Mouse (Mus musculus) thymus, adult 2 months (tissue): ENCODE measurements at regions not wholly inside any gene's neighbourhood (a gene's known extent, or its start where the extent isn't known, plus 50 kb on each side); places are given as distances from the start of the nearest gene placed in this dataset.

Experiments used
- CTCF ChIP-seq: fragments of 200-500 bp; IDR thresholded peaks from 2 replicates; pipeline ENCODE4 v1.5.1; 2012; ENCODE audit warnings: mild to moderate bottlenecking, control low read depth, low read length, moderate library complexity, borderline replicate concordance; ENCODE audit not compliant: control insufficient read depth, poor library complexity, insufficient read depth; ENCODE audit errors: extremely low read depth
- POLR2A ChIP-seq: fragments of 200-500 bp; IDR thresholded peaks from 2 replicates; pipeline ENCODE4 v1.6.1; 2012; ENCODE audit warnings: mild to moderate bottlenecking, low read length, control low read depth, moderate library complexity; ENCODE audit not compliant: control insufficient read depth, poor library complexity, insufficient read depth; ENCODE audit errors: extremely low read depth

DNA sequence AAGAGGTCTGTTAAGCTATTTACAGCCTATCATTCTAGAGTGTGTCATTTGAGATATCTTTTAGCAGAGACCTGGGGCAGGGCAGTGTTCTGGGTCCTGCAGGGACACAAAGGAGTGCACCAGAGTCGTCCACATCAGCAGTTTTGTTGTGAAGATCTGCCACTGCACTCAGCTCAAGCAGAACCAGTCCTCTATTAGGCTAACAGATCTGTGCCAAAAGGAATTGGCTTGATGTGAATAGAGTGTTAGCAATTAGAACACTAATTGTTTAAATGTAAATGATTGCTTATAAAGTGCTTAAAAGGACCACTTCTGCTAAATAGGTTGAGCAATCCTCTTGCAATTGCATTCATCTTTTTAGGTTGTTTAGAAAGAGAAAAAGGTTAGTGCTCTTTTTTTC, 215.3 kb downstream of the En1 start:
- TF ChIP-seq POLR2A = no peak
- no peak for TF ChIP-seq CTCF
